Mouse (Mus musculus): ENCODE results near the gene Irs1. TPM values are rescaled to one million over a fixed set of nuclear protein-coding genes. Genes with fewer than 3 reads are reported as not detected.

Irs1 gene
- total RNA-seq, 4 experiments from 2014 or later: 14.8 to 34.3 (median 24.0) TPM

GRCm38 (mm10) chr1:82289116-82289989 lies 1.9 kb downstream of the Irs1 start:
- DNase-seq (ENCODE audit: low spot score): peak; percentile 13

GRCm38 (mm10) chr1:82288421-82288990 lies 2.7 kb downstream of the Irs1 start:
- DNase-seq (ENCODE audit: low spot score): no peak

- DNase-seq (ENCODE audit: low spot score): peak; percentile 9
Observed at GRCm38 (mm10) chr1:82287776-82288325, 3.4 kb downstream of the Irs1 start.

DNA sequence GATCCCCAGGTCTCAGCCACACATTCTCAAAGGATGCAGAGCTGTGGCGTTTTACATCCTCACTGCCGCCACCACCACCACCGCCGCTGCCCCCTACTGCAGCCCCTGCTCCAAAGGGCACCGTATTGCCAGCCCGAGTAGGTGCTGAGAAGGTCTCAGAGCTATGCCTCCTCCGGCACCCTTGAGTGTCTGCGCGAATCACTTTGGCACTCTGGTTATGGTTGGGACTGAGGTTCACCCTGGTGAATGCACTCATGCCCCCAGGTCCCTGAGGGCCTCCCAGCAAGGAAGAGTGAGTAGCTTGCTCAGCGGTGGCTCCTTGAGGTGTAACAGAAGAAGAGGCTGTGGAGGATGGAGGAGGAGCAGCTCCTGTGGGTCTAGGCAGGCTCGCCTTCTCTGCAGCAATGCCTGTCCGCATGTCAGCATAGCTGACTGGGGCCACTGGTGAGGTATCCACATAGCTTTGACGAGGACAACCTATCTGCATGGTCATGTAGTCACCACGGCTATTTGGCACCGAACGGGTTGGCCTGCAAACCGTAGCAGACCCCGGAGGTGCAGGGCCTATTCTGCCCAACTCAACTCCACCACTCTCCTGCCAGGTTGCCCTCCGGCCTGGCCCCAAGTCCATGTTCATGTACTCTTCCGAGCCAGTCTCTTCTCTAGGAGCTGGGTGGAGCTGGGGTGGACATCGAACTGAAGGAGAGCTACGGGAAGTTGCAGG lies 4.0 kb downstream of the Irs1 start:
- DNase-seq (ENCODE audit: low spot score): peak; percentile 6

- no peak for DNase-seq (ENCODE audit: low spot score)
Observed at GRCm38 (mm10) chr1:82286190-82287051, 4.8 kb downstream of the Irs1 start.

- DNase-seq (ENCODE audit: low spot score): no peak
Observed at GRCm38 (mm10) chr1:82285461-82286189, 5.6 kb downstream of the Irs1 start.

- no peak for DNase-seq (ENCODE audit: low spot score)
Observed at GRCm38 (mm10) chr1:82284403-82284802, 6.8 kb downstream of the Irs1 start.

DNA sequence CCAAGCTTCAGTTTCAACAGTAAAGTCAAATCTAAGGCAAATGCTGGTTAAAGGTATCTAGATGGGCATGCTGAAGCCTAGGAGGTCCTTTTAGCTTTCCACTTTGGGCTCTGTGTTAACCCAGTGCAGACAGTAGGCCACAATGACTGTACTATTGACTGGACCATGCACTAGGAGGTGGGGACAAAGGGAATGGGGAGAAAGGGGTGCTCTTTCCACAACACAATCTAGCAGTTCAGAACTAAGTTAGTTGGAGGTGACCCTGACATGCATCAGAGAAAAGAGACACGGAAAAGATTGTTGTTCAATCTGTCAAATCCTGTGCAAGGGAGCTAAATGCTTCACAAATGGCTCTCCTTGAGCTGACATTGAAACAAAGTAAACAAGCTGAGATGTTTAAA lies 7.3 kb downstream of the Irs1 start:
- no peak for DNase-seq (ENCODE audit: low spot score)

GRCm38 (mm10) chr1:82282992-82283611 lies 8.1 kb downstream of the Irs1 start:
- DNase-seq (ENCODE audit: low spot score): peak; percentile 85

- DNase-seq (ENCODE audit: low spot score): no peak
Observed at GRCm38 (mm10) chr1:82281823-82282222, 9.4 kb downstream of the Irs1 start.

GRCm38 (mm10) chr1:82279768-82280167 lies 11.4 kb downstream of the Irs1 start:
- DNase-seq (ENCODE audit: low spot score): no peak

GRCm38 (mm10) chr1:82274361-82274760 lies 16.9 kb downstream of the Irs1 start:
- DNase-seq (ENCODE audit: low spot score): no peak

DNA sequence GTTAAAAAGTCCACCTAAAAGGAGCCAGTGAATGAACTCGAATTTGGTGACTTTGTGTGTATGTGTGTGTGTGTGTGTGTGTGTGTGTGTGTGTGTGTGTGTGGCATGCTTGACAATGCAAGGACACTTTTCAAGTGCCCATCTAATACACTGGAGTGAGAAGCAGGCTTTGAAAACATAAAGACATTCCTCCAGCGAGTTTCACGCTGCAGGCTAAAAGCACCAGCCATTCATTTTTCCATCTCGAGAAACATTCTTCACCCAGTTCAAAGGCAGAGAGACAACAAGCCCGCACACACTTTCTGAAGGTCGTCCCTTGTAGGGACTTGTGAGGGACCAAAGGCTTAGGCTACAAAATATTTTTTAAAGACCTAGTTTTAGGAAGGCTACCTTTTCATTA lies 17.7 kb downstream of the Irs1 start:
- no peak for DNase-seq (ENCODE audit: low spot score)

DNA sequence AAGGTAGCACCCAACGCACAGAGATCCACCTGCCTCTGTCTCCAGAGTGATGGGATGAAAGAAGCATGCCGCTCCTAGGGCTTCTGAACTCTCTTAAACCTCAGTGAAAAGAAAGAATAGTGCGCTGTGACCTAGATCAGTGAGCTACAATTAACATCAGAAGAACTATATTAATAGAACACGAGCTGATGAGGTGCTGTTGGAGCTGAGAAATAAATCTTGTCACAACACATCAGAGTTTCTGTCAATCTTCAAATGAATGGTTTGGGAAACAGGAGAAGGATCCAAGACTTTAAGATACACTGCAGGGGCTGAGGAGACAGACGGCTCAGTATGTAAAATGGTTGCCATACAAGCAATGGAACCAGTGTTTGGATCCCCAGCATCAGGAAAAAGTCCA lies 19.0 kb downstream of the Irs1 start:
- DNase-seq (ENCODE audit: low spot score): no peak

DNA sequence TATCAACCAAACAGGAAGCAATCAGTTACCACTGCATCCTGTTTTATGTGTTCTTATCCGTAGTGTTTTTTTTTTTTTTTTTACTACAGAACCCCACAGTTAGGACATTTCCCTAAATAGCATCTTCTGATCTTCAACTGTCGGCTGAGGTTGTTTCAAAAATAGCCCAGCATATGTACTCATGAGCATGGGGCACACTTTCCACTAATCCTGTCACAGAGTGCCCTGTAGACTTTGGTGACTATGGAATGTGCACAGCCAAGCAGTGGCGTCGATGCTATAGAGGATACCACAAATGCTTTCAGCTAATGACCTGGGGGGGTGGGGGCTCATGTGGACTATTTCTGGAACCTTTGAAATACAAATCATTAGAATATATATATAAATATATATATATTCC lies 23.7 kb downstream of the Irs1 start:
- no peak for DNase-seq (ENCODE audit: low spot score)

- DNase-seq (ENCODE audit: low spot score): no peak
Observed at GRCm38 (mm10) chr1:82262331-82262730, 28.9 kb downstream of the Irs1 start.

- no peak for DNase-seq (ENCODE audit: low spot score)
Observed at GRCm38 (mm10) chr1:82261638-82262037, 29.6 kb downstream of the Irs1 start.

GRCm38 (mm10) chr1:82261053-82261618 lies 30.1 kb downstream of the Irs1 start:
- DNase-seq (ENCODE audit: low spot score): no peak

DNA sequence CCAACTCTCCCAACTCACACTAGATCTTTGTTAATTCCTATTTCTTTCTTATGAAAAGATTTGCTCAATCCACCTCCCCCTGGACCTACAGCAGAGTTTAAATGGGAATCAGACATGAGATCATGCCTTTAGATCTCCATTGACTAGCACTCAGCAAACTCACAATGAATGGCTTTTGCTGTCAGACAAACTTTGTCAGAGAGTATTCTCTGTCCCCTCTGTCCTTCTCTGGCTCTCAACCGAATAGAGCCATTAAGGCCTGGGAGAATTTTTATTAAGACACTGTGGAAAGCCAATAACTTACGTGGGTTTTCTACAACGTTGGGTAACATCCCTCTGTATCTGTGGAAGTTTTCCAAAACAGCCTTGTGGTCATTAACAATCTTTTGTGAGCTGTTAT lies 31.2 kb downstream of the Irs1 start:
- DNase-seq (ENCODE audit: low spot score): no peak

DNA sequence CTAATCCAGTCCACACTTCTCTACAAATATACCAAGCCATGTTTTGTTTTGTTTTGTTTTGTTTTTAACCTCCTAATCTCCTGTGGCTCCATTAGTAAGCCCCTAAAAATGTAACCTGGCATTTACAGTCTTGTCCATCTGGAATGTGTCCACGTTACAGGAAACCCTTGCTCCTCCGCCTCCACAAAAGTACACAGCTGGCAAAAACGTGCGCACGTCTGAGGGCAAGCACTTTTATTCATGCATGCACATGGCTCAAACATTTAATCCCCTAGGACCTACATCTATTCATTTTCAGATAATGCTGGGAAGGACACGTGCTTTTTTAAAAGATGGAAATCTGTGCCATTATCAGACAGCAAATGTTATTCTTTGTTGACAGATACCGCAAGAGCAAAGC lies 32.9 kb downstream of the Irs1 start:
- no peak for DNase-seq (ENCODE audit: low spot score)

All from heart, adult 8-10 months (tissue).